Mouse (Mus musculus) testis, adult 2 months (tissue): ENCODE results near the gene Gm44579. TPM values are rescaled to one million over a fixed set of nuclear protein-coding genes. Genes with fewer than 3 reads are reported as not detected.

Source experiments
- H3K27ac ChIP-seq: fragments of 200-500 bp; 2 replicates; pipeline ENCODE4 v1.5.1; 2012; ENCODE audit warnings: low read depth, low read length; ENCODE audit not compliant: control insufficient read depth, insufficient read depth
- H3K27me3 ChIP-seq: fragments of 200-500 bp; 2 replicates; pipeline ENCODE4 v1.6.1; 2012; ENCODE audit warnings: mild to moderate bottlenecking, low read length, moderate library complexity; ENCODE audit not compliant: control insufficient read depth, insufficient read depth
- H3K36me3 ChIP-seq: fragments of 200-500 bp; 2 replicates; pipeline ENCODE4 v1.6.1; 2012; ENCODE audit warnings: mild to moderate bottlenecking, low read length; ENCODE audit not compliant: control insufficient read depth, insufficient read depth
- H3K4me1 ChIP-seq: fragments of 200-500 bp; 2 replicates; pipeline ENCODE4 v1.6.1; 2012; ENCODE audit warnings: low read length; ENCODE audit not compliant: control insufficient read depth, insufficient read depth
- H3K4me3 ChIP-seq: fragments of 200-500 bp; 2 replicates; pipeline ENCODE4 v1.5.1; 2012; ENCODE audit warnings: low read depth, mild to moderate bottlenecking, low read length, moderate library complexity, mixed read lengths; ENCODE audit not compliant: control insufficient read depth
- CTCF ChIP-seq: fragments of 200-500 bp; IDR thresholded peaks from 2 replicates; pipeline ENCODE4 v1.5.1; 2012; ENCODE audit warnings: low read depth, mild to moderate bottlenecking, inconsistent platforms, low read length, moderate library complexity; ENCODE audit not compliant: control insufficient read depth, insufficient read depth, insufficient replicate concordance
- POLR2A ChIP-seq: fragments of 200-500 bp; IDR thresholded peaks from 2 replicates; pipeline ENCODE4 v1.6.1; 2012; ENCODE audit warnings: low read depth, mild to moderate bottlenecking, inconsistent platforms, low read length, moderate library complexity; ENCODE audit not compliant: control insufficient read depth
- polyA plus RNA-seq: library from polyadenylated mRNA; depleted of rRNA; stranded (reverse); fragments of >200 nt; gene quantifications from 2 replicates; pipeline ENCODE4 v1.2.3, GENCODE M21; 2012; rRNA removed

Gm44579 gene
- polyA plus RNA-seq, 1 experiment: not detected

DNA sequence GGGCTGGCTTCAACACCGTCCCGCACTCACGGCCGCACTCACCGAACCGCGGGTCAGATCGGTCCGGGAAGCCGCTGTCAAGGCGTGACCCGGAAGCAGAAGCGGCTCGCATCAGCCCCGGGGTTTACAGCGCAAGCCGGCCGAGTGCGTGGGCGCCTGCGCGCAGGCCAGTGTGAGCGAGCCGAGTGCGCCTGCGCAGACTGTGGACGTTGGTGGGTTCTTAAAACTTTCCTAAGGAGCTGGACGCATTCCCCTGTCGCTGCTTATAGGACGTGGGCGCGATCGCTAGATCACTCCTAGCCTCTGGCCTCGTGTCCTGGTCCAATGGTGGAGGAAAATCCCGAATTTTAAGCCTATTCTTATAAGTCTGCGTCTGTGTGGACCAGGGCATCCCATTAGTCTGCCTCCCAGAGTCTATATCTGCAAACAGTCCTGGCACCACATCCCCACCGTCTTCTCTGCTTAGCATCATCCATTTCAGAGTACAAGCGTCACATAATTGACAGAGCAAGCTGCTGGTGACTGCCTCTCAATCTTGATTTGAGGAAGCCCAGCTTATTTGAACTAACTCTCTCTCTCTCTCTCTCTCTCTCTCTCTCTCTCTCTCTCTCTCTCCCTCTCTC is 75.1 kb downstream of the Gm44579 start:
- Histone ChIP-seq H3K4me1 (peaks cover 4% of the 10 kb centered on the region), H3K27me3 (no peaks in the 10 kb centered on the region), H3K27ac (peak overlapping the region; percentile 98), H3K4me3 (peak overlapping the region; percentile 92), H3K36me3 (no peaks in the 10 kb centered on the region)
- TF ChIP-seq CTCF (no peak), POLR2A (peak; percentile 91)

DNA sequence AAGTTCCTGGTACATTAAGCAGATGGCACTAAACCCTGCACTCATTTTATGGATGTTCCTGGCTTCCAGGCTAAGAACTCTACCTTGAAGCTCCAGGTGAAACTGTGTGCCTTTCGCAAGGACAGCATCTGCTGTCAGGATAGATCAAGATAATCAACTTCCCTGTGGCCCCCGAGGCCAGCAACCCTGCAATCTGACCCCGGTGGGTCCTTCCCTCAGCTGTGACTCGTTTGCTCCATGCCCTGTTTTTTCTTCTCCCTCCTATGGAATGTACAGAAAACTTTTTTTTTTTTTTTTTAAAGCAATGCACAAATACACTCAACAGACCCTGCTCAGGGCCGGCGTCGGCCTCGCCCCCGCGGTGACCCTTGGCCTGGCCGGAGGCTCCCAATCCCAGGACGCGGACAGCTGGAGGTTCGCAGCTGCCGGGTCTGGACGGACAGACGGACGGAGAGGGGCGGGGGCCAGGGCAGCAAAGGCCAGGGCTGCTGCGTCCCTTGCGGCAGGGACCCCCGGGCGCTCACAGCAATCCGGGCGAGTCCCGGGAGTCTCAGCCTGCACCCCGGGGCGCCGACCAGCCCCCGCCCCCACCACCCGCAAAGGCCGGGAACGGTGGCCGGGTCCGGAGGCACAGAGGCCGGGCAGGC is 75.8 kb downstream of the Gm44579 start:
- Histone ChIP-seq H3K27ac (no peak overlapping the region), H3K4me3 (peak overlapping the region; percentile 92), H3K36me3 (no peaks in the 10 kb centered on the region), H3K27me3 (no peaks in the 10 kb centered on the region), H3K4me1 (peaks cover 4% of the 10 kb centered on the region)
- TF ChIP-seq POLR2A: no peak
- no peak for TF ChIP-seq CTCF

- H3K27me3 ChIP-seq: no peaks in the 10 kb centered on the region
- TF ChIP-seq CTCF: no peak
- no peak for TF ChIP-seq POLR2A
- H3K27ac ChIP-seq: no peak overlapping the region
- no peaks in the 10 kb centered on the region for H3K36me3 ChIP-seq
- H3K4me3 ChIP-seq: no peak overlapping the region
- peaks cover 4% of the 10 kb centered on the region for H3K4me1 ChIP-seq
These were observed 78.3 kb downstream of the Gm44579 start for GRCm38 (mm10) chr15:98142515-98142914.

GRCm38 (mm10) chr15:98140809-98141208 is 80.0 kb downstream of the Gm44579 start:
- Histone ChIP-seq H3K4me3 (no peak overlapping the region), H3K4me1 (peaks cover 4% of the 10 kb centered on the region), H3K27me3 (no peaks in the 10 kb centered on the region), H3K27ac (no peak overlapping the region), H3K36me3 (no peaks in the 10 kb centered on the region)
- TF ChIP-seq CTCF (no peak), POLR2A (no peak)

- Histone ChIP-seq H3K27ac (no peak overlapping the region), H3K36me3 (no peaks in the 10 kb centered on the region), H3K4me1 (peaks cover 2% of the 10 kb centered on the region), H3K4me3 (no peak overlapping the region), H3K27me3 (no peaks in the 10 kb centered on the region)
- TF ChIP-seq POLR2A (no peak), CTCF (no peak)
These were observed 81.0 kb downstream of the Gm44579 start for GRCm38 (mm10) chr15:98139763-98140162.

- Histone ChIP-seq H3K27ac (no peak overlapping the region), H3K27me3 (no peaks in the 10 kb centered on the region), H3K36me3 (peaks cover 2% of the 10 kb centered on the region; the same call in 1 of the 2 replicates), H3K4me3 (no peak overlapping the region), H3K4me1 (no peaks in the 10 kb centered on the region)
- TF ChIP-seq POLR2A (no peak), CTCF (no peak)
These were observed 83.9 kb downstream of the Gm44579 start for GRCm38 (mm10) chr15:98136871-98137270.

Other genes starting within 250 kb of the Gm44579 start
- gene Col2a1, start 216.3 kb downstream of the Gm44579 start, polyA plus RNA-seq: 13.5 and 14.6 TPM in 2 replicates
- gene Pfkm, start 128.4 kb downstream of the Gm44579 start, polyA plus RNA-seq: 117 and 124 TPM in 2 replicates
- 24.8 and 27.3 TPM in 2 replicates for gene Senp1, start 127.2 kb downstream of the Gm44579 start, polyA plus RNA-seq
- gene Asb8, start 55.4 kb downstream of the Gm44579 start, polyA plus RNA-seq: 131 and 132 TPM in 2 replicates
- 28.1 and 31.3 TPM in 2 replicates for gene Ccdc184, start 53.8 kb downstream of the Gm44579 start, polyA plus RNA-seq
- not detected in 2 replicates for gene Olfr288, start 25.4 kb downstream of the Gm44579 start, polyA plus RNA-seq
- gene Olfr287, start 79 bp upstream of the Gm44579 start, polyA plus RNA-seq: not detected in 2 replicates
- gene Olfr286, start 13.5 kb upstream of the Gm44579 start, polyA plus RNA-seq: not detected in 2 replicates
- gene H1fnt, start 36.3 kb upstream of the Gm44579 start, polyA plus RNA-seq: 627 and 718 TPM in 2 replicates
- 0.65 and 0.81 TPM in 2 replicates for gene Zfp641, start 75.2 kb upstream of the Gm44579 start, polyA plus RNA-seq
- not detected in 2 replicates for gene Olfr285, start 96.4 kb upstream of the Gm44579 start, polyA plus RNA-seq
- not detected in 2 replicates for gene Olfr284, start 120.0 kb upstream of the Gm44579 start, polyA plus RNA-seq
- gene Olfr283, start 160.0 kb upstream of the Gm44579 start, polyA plus RNA-seq: not detected in 2 replicates
- 0.11 TPM in 1 of 2 replicates, not detected in the other for gene Olfr282, start 210.2 kb upstream of the Gm44579 start, polyA plus RNA-seq
- not detected in 2 replicates for gene Olfr281, start 231.6 kb upstream of the Gm44579 start, polyA plus RNA-seq
- not detected in 2 replicates for gene OR5BS1P, start 248.9 kb upstream of the Gm44579 start, polyA plus RNA-seq